Mouse (Mus musculus) liver, embryonic 14.5 days (tissue): ENCODE results near the gene Lama2. TPM values are rescaled to one million over a fixed set of nuclear protein-coding genes. Genes with fewer than 3 reads are reported as not detected.

Experiments used
- ATAC-seq: fragments of 200-750 bp; cut with Nextera tagmentation; 2 replicates; pipeline ENCODE4 v1.8.0; 2017; ENCODE audit warnings: moderate number of reproducible peaks, mild to moderate bottlenecking, moderate library complexity; ENCODE audit not compliant: insufficient read depth
- DNase-seq, 3 experiments: peaks; one replicate each; pipeline ENCODE4 v3.0.0-alpha.2; 2012 to 2013; ENCODE audit warnings: low read depth in 3 of 3, low spot score in 3 of 3
- H3K27ac ChIP-seq: fragments of 300-500 bp; sonication (generic); 2 replicates; pipeline ENCODE4 v1.5.1; 2014; ENCODE audit warnings: moderate library complexity, mild to moderate bottlenecking, control low read depth, inconsistent platforms
- H3K27me3 ChIP-seq: fragments of 300-500 bp; sonication (generic); 2 replicates; pipeline ENCODE4 v1.6.1; 2014; ENCODE audit warnings: mild to moderate bottlenecking, low read length, moderate library complexity; ENCODE audit not compliant: control insufficient read depth, insufficient read depth
- H3K36me3 ChIP-seq: fragments of 300-500 bp; sonication (generic); replicated peaks from 2 replicates; pipeline ENCODE4 v1.6.1; 2014; ENCODE audit warnings: low read depth; ENCODE audit not compliant: control insufficient read depth, insufficient read depth
- H3K4me1 ChIP-seq, 2 experiments: fragments of 200-500 bp in 1 of 2; fragments of 300-500 bp in 1 of 2; sonication (generic) in 1 of 2; replicated peaks; 2 replicates each; pipeline ENCODE4 v1.6.1; 2012 to 2014; ENCODE audit warnings: antibody characterized with exemption in 1 of 2, inconsistent platforms in 1 of 2, low read length in 1 of 2; ENCODE audit not compliant: control insufficient read depth in 2 of 2, insufficient read depth in 2 of 2
- H3K4me2 ChIP-seq: fragments of 300-500 bp; sonication (generic); 2 replicates; pipeline ENCODE4 v1.6.1; 2014; ENCODE audit warnings: low read depth, mild to moderate bottlenecking, control low read depth, moderate library complexity
- H3K4me3 ChIP-seq, 2 experiments: fragments of 200-500 bp in 1 of 2; fragments of 300-500 bp in 1 of 2; sonication (generic) in 1 of 2; 2 replicates each; pipeline ENCODE4 v1.5.1; 2012 to 2014; ENCODE audit warnings: low read depth in 2 of 2, low read length in 2 of 2, mild to moderate bottlenecking in 2 of 2, control low read depth in 1 of 2, inconsistent platforms in 1 of 2, moderate library complexity in 1 of 2; ENCODE audit not compliant: insufficient read depth in 1 of 2
- H3K9ac ChIP-seq: fragments of 300-500 bp; sonication (generic); replicated peaks from 2 replicates; pipeline ENCODE4 v1.6.1; 2014; ENCODE audit warnings: mild to moderate bottlenecking, control low read depth, moderate library complexity
- H3K9me3 ChIP-seq: fragments of 300-500 bp; sonication (generic); 2 replicates; pipeline ENCODE4 v1.6.1; 2016; ENCODE audit warnings: low read length, mixed read lengths; ENCODE audit not compliant: control insufficient read depth
- CTCF ChIP-seq: IDR thresholded peaks from 2 replicates; pipeline ENCODE4 v1.5.1; 2016; ENCODE audit warnings: antibody characterized with exemption, low read depth, control low read depth
- EP300 ChIP-seq: IDR thresholded peaks from 2 replicates; pipeline ENCODE4 v1.6.1; 2016; ENCODE audit warnings: antibody characterized with exemption, low read depth
- WGBS: fragments of 180-500 bp; shearing (Covaris S2); extraction: QIAGEN DNeasy Blood & Tissue Kit; methylation state at CpG from one replicate; pipeline ENCODE4 v1.1.7; 2014; ENCODE audit not compliant: insufficient replicate concordance; 5-methylcytosine and 5-hydroxymethylcytosine counted together
- polyA plus RNA-seq, 2 experiments: library from polyadenylated mRNA; depleted of rRNA in 1 of 2; stranded (reverse) in 1 of 2; unstranded in 1 of 2; fragments of >200 nt; fragmentation: Nextera tagmentation in 1 of 2; extraction: Ambion mirVana in 1 of 2; gene quantifications; 2 replicates each; pipeline versions ENCODE4 v1.2.1 to v1.2.3; 2012 to 2014

Lama2 gene
- polyA plus RNA-seq, 2 experiments, result 0.20 to 0.67 TPM

DNA sequence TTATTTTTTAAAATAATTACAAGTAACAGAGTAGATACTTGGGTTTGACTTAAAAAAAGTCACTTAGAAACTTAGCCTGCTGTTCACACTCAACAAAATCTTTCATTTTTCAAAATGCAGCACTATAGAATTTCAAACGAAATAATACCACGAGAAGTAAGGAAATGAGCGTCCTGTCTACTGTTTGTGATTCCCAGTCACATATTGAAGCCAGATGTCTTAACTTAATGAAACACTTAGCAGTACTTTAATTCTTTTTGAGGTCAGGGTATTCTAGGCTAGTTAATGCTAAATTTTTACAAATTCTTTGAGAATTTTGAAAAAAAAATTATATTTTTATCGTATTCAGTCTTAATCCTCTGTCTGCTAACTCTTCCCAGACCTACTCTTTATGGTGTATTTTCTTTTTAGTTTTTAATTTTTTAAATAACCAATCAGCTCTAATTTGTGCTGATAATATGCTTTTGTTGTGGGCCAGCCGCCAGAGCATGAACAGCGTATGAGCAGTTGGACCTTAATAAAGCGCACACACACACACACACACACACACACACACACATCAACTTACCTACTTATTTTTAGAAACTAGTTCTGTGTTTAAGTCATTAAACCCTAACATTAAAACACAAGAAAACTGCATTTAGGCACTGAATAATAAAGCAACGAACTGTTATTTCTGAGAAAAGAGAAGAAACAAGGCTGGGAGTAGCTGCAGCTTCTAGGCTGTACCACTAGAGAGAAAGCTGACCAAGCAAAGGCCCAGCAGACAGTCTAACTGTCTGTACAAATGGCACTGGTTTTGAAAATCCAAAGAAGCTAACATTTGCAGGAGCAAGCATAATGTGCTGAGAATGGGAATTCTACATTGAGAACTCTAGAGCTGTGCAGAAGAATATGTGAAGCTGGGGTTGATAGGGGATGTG is 425.3 kb downstream of the Lama2 start:
- Histone ChIP-seq H3K4me1 (no peaks in the 10 kb centered on the region), H3K36me3 (no peaks in the 10 kb centered on the region), H3K4me2 (no peak overlapping the region), H3K27ac (no peak overlapping the region), H3K4me3 (no peak overlapping the region), H3K27me3 (no peaks in the 10 kb centered on the region), H3K9me3 (no peaks in the 10 kb centered on the region), H3K9ac (no peak overlapping the region)
- no peak for TF ChIP-seq CTCF
- no peak for TF ChIP-seq EP300
- ATAC-seq (no peak), DNase-seq (no peak)
- WGBS, result 75% methylated on average over 8 of the region's 8 CpGs

DNA sequence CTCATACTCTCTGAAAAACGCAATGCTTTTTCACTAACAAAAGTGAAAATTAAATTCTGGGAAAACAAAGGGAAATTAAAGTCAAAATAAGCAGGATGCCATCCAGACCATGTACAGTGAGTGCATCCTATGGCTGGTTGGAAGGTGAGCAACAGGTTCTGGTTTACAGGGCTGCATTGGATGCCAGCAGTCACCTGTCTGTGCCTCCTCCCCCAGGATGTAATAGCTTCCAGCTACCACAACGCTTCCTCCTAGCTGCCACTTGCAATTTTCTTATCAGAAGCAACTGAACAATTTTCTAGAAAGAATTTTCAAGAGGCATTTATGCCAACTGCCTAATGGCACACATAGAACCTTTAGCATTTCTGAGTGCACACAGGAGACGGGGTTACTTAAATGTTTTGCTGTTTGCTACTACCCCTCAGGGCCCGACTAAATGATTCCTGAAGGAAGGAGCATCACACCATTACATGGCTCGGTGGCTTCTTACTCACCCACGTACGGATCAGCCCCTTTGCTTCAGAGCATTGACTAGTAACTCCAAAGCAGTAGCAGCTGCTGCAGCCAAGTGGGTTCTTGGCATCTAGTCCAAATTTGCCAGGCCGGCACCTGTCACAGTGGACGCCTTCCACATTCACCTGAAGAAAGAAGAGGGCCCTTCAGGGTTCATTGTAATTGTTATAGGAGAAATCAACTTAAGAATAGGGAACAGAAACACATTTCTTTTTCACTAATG is 430.8 kb downstream of the Lama2 start:
- no peak for DNase-seq
- Histone ChIP-seq H3K4me3 (no peak overlapping the region), H3K27ac (no peak overlapping the region), H3K36me3 (no peaks in the 10 kb centered on the region), H3K4me1 (no peaks in the 10 kb centered on the region), H3K4me2 (no peak overlapping the region), H3K27me3 (no peaks in the 10 kb centered on the region), H3K9me3 (no peaks in the 10 kb centered on the region), H3K9ac (no peak overlapping the region)
- ATAC-seq, result no peak
- TF ChIP-seq CTCF (no peak), EP300 (no peak)
- 63% methylated on average over 9 of the region's 9 CpGs for WGBS

DNA sequence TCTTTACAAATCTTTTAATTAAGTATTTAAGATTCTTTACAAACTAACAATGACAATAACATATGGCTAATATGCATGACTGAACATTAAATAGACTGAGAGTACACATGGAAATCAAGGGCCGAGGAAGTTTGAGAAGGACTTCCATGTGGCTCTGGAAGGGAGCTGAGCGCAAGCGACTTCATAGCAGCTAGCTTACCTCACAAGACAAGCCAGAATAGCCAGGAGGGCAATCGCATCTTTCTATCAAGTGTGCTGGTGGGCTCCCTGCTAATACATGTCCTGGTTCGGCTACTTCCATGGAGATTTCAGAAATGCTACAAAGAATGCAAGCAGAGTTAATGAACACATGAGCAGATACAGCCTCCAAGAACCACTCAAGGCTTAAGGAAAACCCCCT is 435.4 kb downstream of the Lama2 start:
- WGBS, result 69% methylated on average over 5 of the region's 5 CpGs
- ATAC-seq, result no peak
- TF ChIP-seq CTCF (no peak), EP300 (no peak)

DNA sequence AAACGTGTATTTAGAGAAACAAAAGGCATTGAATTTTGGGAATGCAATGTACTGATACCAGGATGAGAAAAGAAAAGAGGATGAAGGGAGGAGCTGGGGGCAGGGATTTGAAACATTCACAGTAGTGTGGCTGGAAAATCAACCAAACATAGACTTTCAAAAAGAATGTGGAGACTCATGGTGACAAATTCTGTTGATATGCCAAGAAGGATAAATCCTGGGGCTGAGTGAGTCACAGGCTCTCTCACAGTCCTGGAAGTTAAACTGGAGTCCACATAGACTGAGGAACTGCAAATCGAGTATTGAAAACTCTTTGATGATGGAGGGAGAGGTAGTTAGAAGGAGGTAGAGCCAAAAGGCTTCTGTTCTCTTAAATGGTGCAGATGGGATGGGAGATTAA is 445.3 kb downstream of the Lama2 start:
- no peak for DNase-seq
- H3K4me2 ChIP-seq, result no peak overlapping the region
- TF ChIP-seq CTCF (no peak), EP300 (no peak)

More for the DNA sequence above, 435.4 kb downstream of the Lama2 start:
- Histone ChIP-seq H3K27ac (no peak overlapping the region), H3K36me3 (no peaks in the 10 kb centered on the region), H3K4me2 (no peak overlapping the region), H3K4me3 (no peak overlapping the region), H3K27me3 (no peaks in the 10 kb centered on the region), H3K9ac (no peak overlapping the region), H3K4me1 (no peaks in the 10 kb centered on the region), H3K9me3 (no peaks in the 10 kb centered on the region)
- no peak for DNase-seq

DNA sequence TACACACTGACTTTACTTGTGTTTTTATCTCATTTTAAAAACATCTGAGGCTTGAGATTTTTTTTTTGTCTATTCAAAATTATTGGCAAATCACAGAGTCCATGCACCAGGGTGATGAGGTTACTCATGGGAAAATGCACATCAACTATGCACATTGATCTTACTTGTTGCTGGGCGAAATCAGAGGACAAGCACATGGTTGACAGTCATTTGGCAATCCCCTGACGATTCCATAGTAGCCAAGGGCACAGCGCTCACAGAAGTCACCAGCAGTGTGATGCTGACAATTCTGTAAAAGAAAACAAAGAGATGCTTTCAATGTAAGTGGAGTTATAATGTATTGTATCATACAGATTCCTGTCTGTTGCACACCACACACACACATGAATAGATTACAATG is 454.8 kb downstream of the Lama2 start:
- no peak overlapping the region for H3K4me3 ChIP-seq
- no peaks in the 10 kb centered on the region for H3K4me1 ChIP-seq
- H3K9ac ChIP-seq, result no peak overlapping the region
- 52% methylated on average over 3 of the region's 3 CpGs for WGBS
- DNase-seq (no peak), ATAC-seq (no peak)
- H3K4me2 ChIP-seq, result no peak overlapping the region
- H3K27ac ChIP-seq, result no peak overlapping the region
- no peaks in the 10 kb centered on the region for H3K9me3 ChIP-seq
- no peaks in the 10 kb centered on the region for H3K27me3 ChIP-seq
- TF ChIP-seq EP300 (no peak), CTCF (no peak)
- H3K36me3 ChIP-seq, result no peaks in the 10 kb centered on the region

More for the DNA sequence above, 445.3 kb downstream of the Lama2 start:
- Histone ChIP-seq H3K4me1 (no peaks in the 10 kb centered on the region), H3K9me3 (no peaks in the 10 kb centered on the region), H3K9ac (no peak overlapping the region), H3K27me3 (no peaks in the 10 kb centered on the region), H3K4me3 (no peak overlapping the region), H3K36me3 (no peaks in the 10 kb centered on the region), H3K27ac (no peak overlapping the region)
- WGBS, result 35% methylated on average over 2 of the region's 2 CpGs
- ATAC-seq, result no peak
